ENCODE assay signal across 22 mouse cellular contexts in the genomic region with DNA sequence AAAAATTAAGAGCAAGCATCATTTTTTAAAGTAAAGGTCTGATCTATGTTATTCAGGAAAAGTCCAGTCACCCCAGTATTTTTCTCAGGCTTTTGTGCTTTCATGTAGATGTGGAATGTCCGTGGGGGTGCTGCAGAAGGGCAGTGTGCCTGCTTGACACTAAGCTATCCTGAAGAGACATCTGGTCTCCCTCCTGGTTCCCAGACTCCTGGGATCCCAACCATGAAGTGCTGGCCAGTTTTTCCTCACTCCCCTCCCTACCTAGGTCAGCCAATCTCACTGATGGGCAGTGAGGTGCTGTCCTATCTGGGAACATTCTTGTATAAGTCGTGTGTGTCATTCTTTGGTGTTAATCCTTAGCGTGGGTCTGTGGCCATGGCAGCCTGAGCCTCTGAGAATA.
A peak's percentile ranks its signal among the peaks of the same experiment; 100 is the strongest.
DNase-seq lines count a peak whose midpoint lies in the region; ATAC-seq lines count a peak whose summit lies in the region.
"Had no signal": no experiment of that assay in that cellular context is flagged by ENCODE, and none has a peak within 500 bp of the region (broad histone marks: within the 10 kb centered on the region; RNA-seq: fewer than 3 reads in every experiment).

No protein-coding gene starts in this region.

- no peak overlapping the region for H3K4me2 ChIP-seq in kidney, embryonic 16.5 days (replicated peaks; ENCODE audit: low read depth, low read length)
- H3K4me2 ChIP-seq: embryonic facial prominence, embryonic 12.5 days; forebrain, embryonic 12.5 days; hindbrain, embryonic 13.5 days; intestine, embryonic 15.5 days had no signal

- H3K27me3 ChIP-seq in kidney, embryonic 16.5 days (ENCODE audit: insufficient read depth, low read length) = no peaks in the 10 kb centered on the region
- no peaks in the 10 kb centered on the region for H3K27me3 ChIP-seq in limb, embryonic 10.5 days (ENCODE audit: low read depth, poor library complexity, severe bottlenecking)
- H3K27me3 ChIP-seq: CH12.LX; embryonic facial prominence, embryonic 12.5 days; forebrain, embryonic 12.5 days; hindbrain, embryonic 13.5 days; intestine, embryonic 15.5 days had no signal

- no peak overlapping the region for H3K9ac ChIP-seq in kidney, embryonic 16.5 days (replicated peaks; ENCODE audit: low read length)
- H3K9ac ChIP-seq: embryonic facial prominence, embryonic 12.5 days; forebrain, embryonic 12.5 days; forebrain, postnatal 0 days; hindbrain, embryonic 13.5 days; intestine, embryonic 15.5 days had no signal

- no peak overlapping the region for H3K4me3 ChIP-seq in kidney, embryonic 16.5 days (ENCODE audit: low read length)
- no peak overlapping the region for H3K4me3 ChIP-seq in limb, embryonic 10.5 days
- H3K4me3 ChIP-seq: embryonic facial prominence, embryonic 12.5 days; forebrain, embryonic 12.5 days; gastrocnemius, adult 2 months; heart, embryonic 10.5 days; hindbrain, embryonic 13.5 days; intestine, embryonic 15.5 days had no signal

- 0 out of 2 replicates have a peak overlapping the region, but pooled peaks have one; percentile 61 for H3K27ac ChIP-seq in kidney, embryonic 16.5 days (ENCODE audit: low read length)
- peak overlapping the region; percentile 75; the same call in 1 of the 2 replicates for H3K27ac ChIP-seq in limb, embryonic 10.5 days
- H3K27ac ChIP-seq: embryonic facial prominence, embryonic 12.5 days; forebrain, embryonic 12.5 days; gastrocnemius, adult 2 months; heart, embryonic 10.5 days; hindbrain, embryonic 13.5 days; intestine, embryonic 15.5 days had no signal

- WGBS in kidney, embryonic 16.5 days = 78% methylated on average over 3 of the region's 3 CpGs
- WGBS in limb, embryonic 10.5 days = 88% methylated on average over 3 of the region's 3 CpGs

- peak; percentile 59 to 71 for DNase-seq in cerebellum, postnatal 10 days
- no peak for DNase-seq in cerebellum, adult 18-20 months
- DNase-seq in heart, adult 11 months = peak; percentile 33
- no peak for DNase-seq in heart, adult 8-10 months (ENCODE audit: low spot score)
- no peak for DNase-seq in kidney, postnatal 25 days
- DNase-seq in limb, embryonic 10.5 days (ENCODE audit: low spot score) = no peak
- no peak for DNase-seq in lung, postnatal 25 days (ENCODE audit: low spot score)
- DNase-seq: adrenal gland, adult 2 months; adrenal gland, postnatal 25 days; forebrain, postnatal 0 days; gastrocnemius, adult 2 months; gastrocnemius, postnatal 25 days; heart, postnatal 10 days; heart, postnatal 4 days; kidney, adult 18-20 months had no signal

- ATAC-seq in kidney, embryonic 16.5 days (ENCODE audit: low FRiP score, low TSS enrichment) = peak; percentile 35; the same call in 1 of the 2 replicates
- ATAC-seq: forebrain, postnatal 0 days; intestine, embryonic 15.5 days had no signal

- no peaks in the 10 kb centered on the region for H3K4me1 ChIP-seq in kidney, embryonic 16.5 days (ENCODE audit: insufficient read depth, low read length)
- H3K4me1 ChIP-seq in limb, embryonic 10.5 days = peaks cover 18% of the 10 kb centered on the region
- H3K4me1 ChIP-seq: heart, embryonic 10.5 days; intestine, embryonic 15.5 days had no signal

- no peaks in the 10 kb centered on the region for H3K36me3 ChIP-seq in kidney, embryonic 16.5 days (ENCODE audit: insufficient read depth, low read length)
- H3K36me3 ChIP-seq in limb, embryonic 10.5 days = no peaks in the 10 kb centered on the region
- H3K36me3 ChIP-seq: embryonic facial prominence, embryonic 12.5 days; forebrain, embryonic 12.5 days; heart, embryonic 10.5 days; hindbrain, embryonic 13.5 days; intestine, embryonic 15.5 days had no signal

- H3K9me3 ChIP-seq in kidney, embryonic 16.5 days (ENCODE audit: low read length) = no peaks in the 10 kb centered on the region
- H3K9me3 ChIP-seq in limb, embryonic 10.5 days (replicated peaks) = no peaks in the 10 kb centered on the region
- H3K9me3 ChIP-seq: embryonic facial prominence, embryonic 12.5 days; forebrain, embryonic 12.5 days; heart, embryonic 10.5 days; hindbrain, embryonic 13.5 days; intestine, embryonic 15.5 days had no signal

Comparison
In these comparisons a context has a peak if more than half of its experiments do, and no peak if none do; other contexts are left out.
1. DNase-seq: peak in cerebellum, postnatal 10 days (2 of 2) and heart, adult 11 months (single experiment); none in cerebellum, adult 18-20 months (0 of 2), heart, adult 8-10 months (single experiment), kidney, postnatal 25 days (0 of 2), limb, embryonic 10.5 days (single experiment) and lung, postnatal 25 days (single experiment).